In genomic region chr9:114560771-114561670, GRCm38 (mm10) we compare ENCODE assay signal across 11 mouse cellular contexts. TPM values are rescaled to one million over a fixed set of nuclear protein-coding genes. Genes with fewer than 3 reads are reported as not detected.
DNase-seq lines count a peak whose midpoint lies in the region; ATAC-seq and TF ChIP-seq lines count a peak whose summit lies in the region.
"Had no signal": no experiment of that assay in that cellular context is flagged by ENCODE, and none has a peak within 500 bp of the region (broad histone marks: within the 10 kb centered on the region; RNA-seq: fewer than 3 reads in every experiment).

No protein-coding gene starts in this region.

- H3K36me3 ChIP-seq in heart, embryonic 16.5 days (ENCODE audit: control insufficient read depth, insufficient read depth), result no peaks in the 10 kb centered on the region
- no peaks in the 10 kb centered on the region for H3K36me3 ChIP-seq in embryonic facial prominence, embryonic 15.5 days
- no peaks in the 10 kb centered on the region for H3K36me3 ChIP-seq in limb, embryonic 14.5 days (ENCODE audit: control insufficient read depth, insufficient read depth, low read length)
- H3K36me3 ChIP-seq in neural tube, embryonic 15.5 days, result no peaks in the 10 kb centered on the region
- H3K36me3 ChIP-seq: G1E had no signal

- intact Hi-C loops in heart, postnatal 10 days (cut with DNase I), result no loop called here

- H3K4me3 ChIP-seq in heart, embryonic 16.5 days (ENCODE audit: low read length), result peak overlapping the region; percentile 11
- peak overlapping the region; percentile 10 for H3K4me3 ChIP-seq in embryonic facial prominence, embryonic 15.5 days (replicated peaks)
- peak overlapping the region; percentile 62 for H3K4me3 ChIP-seq in limb, embryonic 14.5 days (replicated peaks; ENCODE audit: low read length)
- H3K4me3 ChIP-seq in neural tube, embryonic 15.5 days (replicated peaks), result peak overlapping the region; percentile 67

- peaks cover 13% of the 10 kb centered on the region; the same call in 1 of the 2 replicates for H3K4me1 ChIP-seq in heart, embryonic 16.5 days (ENCODE audit: control insufficient read depth, insufficient read depth, low read length)
- peaks cover 40% of the 10 kb centered on the region for H3K4me1 ChIP-seq in embryonic facial prominence, embryonic 15.5 days
- 0 out of 2 replicates have a peak, but pooled peaks cover 6% of the 10 kb centered on the region for H3K4me1 ChIP-seq in limb, embryonic 14.5 days (ENCODE audit: control insufficient read depth, insufficient read depth, low read length)
- H3K4me1 ChIP-seq in neural tube, embryonic 15.5 days, result peaks cover 43% of the 10 kb centered on the region

- peaks cover 71% of the 10 kb centered on the region for H3K27me3 ChIP-seq in heart, embryonic 16.5 days (ENCODE audit: control insufficient read depth, insufficient read depth, low read length)
- peaks cover 66% of the 10 kb centered on the region for H3K27me3 ChIP-seq in embryonic facial prominence, embryonic 15.5 days
- peaks cover 32% of the 10 kb centered on the region; the same call in 1 of the 2 replicates for H3K27me3 ChIP-seq in limb, embryonic 14.5 days (ENCODE audit: control insufficient read depth, insufficient read depth, low read length)
- peaks cover 57% of the 10 kb centered on the region for H3K27me3 ChIP-seq in neural tube, embryonic 15.5 days (replicated peaks)

- peak overlapping the region; percentile 40 for H3K4me2 ChIP-seq in heart, embryonic 16.5 days (ENCODE audit: low read depth, low read length)
- H3K4me2 ChIP-seq in embryonic facial prominence, embryonic 15.5 days (replicated peaks), result peak overlapping the region; percentile 15
- peak overlapping the region; percentile 94 for H3K4me2 ChIP-seq in limb, embryonic 14.5 days (replicated peaks; ENCODE audit: low read depth, low read length, severe bottlenecking)
- H3K4me2 ChIP-seq in neural tube, embryonic 15.5 days, result peak overlapping the region; percentile 94

- TF ChIP-seq POLR2A in limb, embryonic 14.5 days (IDR thresholded peaks at IDR 0.05; ENCODE audit: borderline replicate concordance, extremely low read depth, insufficient read depth, insufficient read length), result no peak

- 0 out of 2 replicates have a peak, but pooled peaks have one; percentile 23 for ATAC-seq in heart, embryonic 16.5 days (replicated peaks; ENCODE audit: extremely low read depth, insufficient read depth, low FRiP score)
- ATAC-seq in embryonic facial prominence, embryonic 15.5 days (ENCODE audit: insufficient number of reproducible peaks, low FRiP score, low TSS enrichment, low read depth), result no peak
- ATAC-seq in limb, embryonic 14.5 days (ENCODE audit: low FRiP score, low read depth), result no peak; the same call in 1 of the 2 replicates
- ATAC-seq in neural tube, embryonic 15.5 days (ENCODE audit: low FRiP score), result no peak

- no peak overlapping the region for H3K27ac ChIP-seq in heart, embryonic 16.5 days (ENCODE audit: low read length)
- H3K27ac ChIP-seq in embryonic facial prominence, embryonic 15.5 days (replicated peaks), result no peak overlapping the region
- no peak overlapping the region for H3K27ac ChIP-seq in limb, embryonic 14.5 days (replicated peaks; ENCODE audit: low read depth, low read length)
- no peak overlapping the region for H3K27ac ChIP-seq in neural tube, embryonic 15.5 days (replicated peaks)

- DNase-seq in heart, postnatal 10 days, result no peak
- no peak for DNase-seq in limb, embryonic 14.5 days (ENCODE audit: low spot score)
- DNase-seq in layer of hippocampus, adult 8-10 months (ENCODE audit: low spot score in 2 of 2), result no peak
- no peak for DNase-seq in kidney, postnatal 4 days
- no peak for DNase-seq in ovary, postnatal 10 days (ENCODE audit: low spot score)
- DNase-seq: adrenal gland, postnatal 25 days; kidney, adult 8-10 months had no signal

- H3K9me3 ChIP-seq in heart, embryonic 16.5 days (replicated peaks; ENCODE audit: control insufficient read depth, low read length), result no peaks in the 10 kb centered on the region
- no peaks in the 10 kb centered on the region for H3K9me3 ChIP-seq in embryonic facial prominence, embryonic 15.5 days (replicated peaks)
- no peaks in the 10 kb centered on the region for H3K9me3 ChIP-seq in limb, embryonic 14.5 days (ENCODE audit: control insufficient read depth, low read length)
- no peaks in the 10 kb centered on the region for H3K9me3 ChIP-seq in neural tube, embryonic 15.5 days (replicated peaks)

- 7% methylated on average over 36 of the region's 36 CpGs for WGBS in heart, embryonic 16.5 days
- 5% methylated on average over 36 of the region's 36 CpGs for WGBS in embryonic facial prominence, embryonic 15.5 days
- WGBS in limb, embryonic 14.5 days, result 3% methylated on average over 36 of the region's 36 CpGs
- 2% methylated on average over 36 of the region's 36 CpGs for WGBS in neural tube, embryonic 15.5 days

- no peak overlapping the region for H3K9ac ChIP-seq in heart, embryonic 16.5 days (ENCODE audit: low read length)
- H3K9ac ChIP-seq in embryonic facial prominence, embryonic 15.5 days, result no peak overlapping the region
- H3K9ac ChIP-seq in limb, embryonic 14.5 days (ENCODE audit: low read depth, low read length, severe bottlenecking), result peak overlapping the region; percentile 3; the same call in 1 of the 2 replicates
- H3K9ac ChIP-seq in neural tube, embryonic 15.5 days (replicated peaks), result no peak overlapping the region

RNA-seq across cellular contexts. Expression of gene Trim71, which starts 3.1 kb away (rescaled TPM):
- polyA plus RNA-seq in heart, embryonic 16.5 days (2015; fragmentation: Nextera tagmentation; extraction: Ambion mirVana), result 0.03 and 0.05 TPM in 2 replicates
- not detected for total RNA-seq in heart, postnatal 10 days (2021)
- 0.23 and 0.24 TPM in 2 replicates for polyA plus RNA-seq in embryonic facial prominence, embryonic 15.5 days (2015; fragmentation: Nextera tagmentation; extraction: Ambion mirVana)
- 0.33 and 0.50 TPM in 2 replicates for polyA plus RNA-seq in limb, embryonic 14.5 days (2012; rRNA removed)
- 0.26 TPM in 2 replicates for polyA plus RNA-seq in limb, embryonic 14.5 days (2014; fragmentation: Nextera tagmentation; extraction: Ambion mirVana)
- 0.35 and 0.54 TPM in 2 replicates for polyA plus RNA-seq in neural tube, embryonic 15.5 days (2015; fragmentation: Nextera tagmentation; extraction: Ambion mirVana)
- 1 to 10 TPM; 1.3 to 1.9 (median 1.6) TPM for total RNA-seq in layer of hippocampus, adult 8-10 months (2022)
- polyA plus RNA-seq: G1E had no signal

RNA-seq across cellular contexts. Expression of gene C130032M10Rik, which starts 45.5 kb away (rescaled TPM):
- polyA plus RNA-seq in heart, embryonic 16.5 days (2015; fragmentation: Nextera tagmentation; extraction: Ambion mirVana), result 0.87 and 1.3 TPM in 2 replicates
- not detected for total RNA-seq in heart, postnatal 10 days (2021)
- polyA plus RNA-seq in embryonic facial prominence, embryonic 15.5 days (2015; fragmentation: Nextera tagmentation; extraction: Ambion mirVana), result 3.0 and 3.9 TPM in 2 replicates
- 1.9 and 2.0 TPM in 2 replicates for polyA plus RNA-seq in limb, embryonic 14.5 days (2012; rRNA removed)
- 1.3 and 3.4 TPM in 2 replicates for polyA plus RNA-seq in limb, embryonic 14.5 days (2014; fragmentation: Nextera tagmentation; extraction: Ambion mirVana)
- polyA plus RNA-seq in neural tube, embryonic 15.5 days (2015; fragmentation: Nextera tagmentation; extraction: Ambion mirVana), result not detected in 2 replicates
- not detected for total RNA-seq in layer of hippocampus, adult 8-10 months (2022)
- total RNA-seq: adrenal gland, postnatal 25 days; G1E had no signal
- polyA plus RNA-seq: G1E had no signal

RNA-seq across cellular contexts. Expression of gene Ccr4, which starts 56.3 kb away (rescaled TPM):
- polyA plus RNA-seq in heart, embryonic 16.5 days (2015; fragmentation: Nextera tagmentation; extraction: Ambion mirVana), result 0.35 and 0.87 TPM in 2 replicates
- under 1 TPM in 1 of 2 experiments, not detected in 1; 0.10 TPM for total RNA-seq in heart, postnatal 10 days (2021)
- 5.3 and 7.3 TPM in 2 replicates for polyA plus RNA-seq in embryonic facial prominence, embryonic 15.5 days (2015; fragmentation: Nextera tagmentation; extraction: Ambion mirVana)
- 1.2 and 2.5 TPM in 2 replicates for polyA plus RNA-seq in limb, embryonic 14.5 days (2012; rRNA removed)
- 1.2 and 2.7 TPM in 2 replicates for polyA plus RNA-seq in limb, embryonic 14.5 days (2014; fragmentation: Nextera tagmentation; extraction: Ambion mirVana)
- polyA plus RNA-seq in neural tube, embryonic 15.5 days (2015; fragmentation: Nextera tagmentation; extraction: Ambion mirVana), result 0.84 TPM in 1 of 2 replicates, not detected in the other
- not detected for total RNA-seq in layer of hippocampus, adult 8-10 months (2022)
- total RNA-seq: adrenal gland, postnatal 25 days; G1E had no signal
- polyA plus RNA-seq: G1E had no signal

Comparison
In these comparisons a context has a peak if more than half of its experiments do, and no peak if none do; other contexts are left out.
1. H3K4me2 ChIP-seq: peak in every context shown above with its lines; median percentile 94 in limb, embryonic 14.5 days; 94 in neural tube, embryonic 15.5 days; 40 in heart, embryonic 16.5 days; 15 in embryonic facial prominence, embryonic 15.5 days.
2. H3K4me3 ChIP-seq: peak in every context shown above with its lines; median percentile 67 in neural tube, embryonic 15.5 days; 62 in limb, embryonic 14.5 days; 11 in heart, embryonic 16.5 days; 10 in embryonic facial prominence, embryonic 15.5 days.